Mouse (Mus musculus) liver, embryonic 14.5 days (tissue): ENCODE measurements around the gene Ap2a2.

ENCODE experiments used
- CTCF ChIP-seq: IDR thresholded peaks from 2 replicates; pipeline ENCODE4 v1.5.1; 2016; ENCODE audit warnings: antibody characterized with exemption, low read depth, control low read depth
- EP300 ChIP-seq: IDR thresholded peaks from 2 replicates; pipeline ENCODE4 v1.6.1; 2016; ENCODE audit warnings: antibody characterized with exemption, low read depth

DNA sequence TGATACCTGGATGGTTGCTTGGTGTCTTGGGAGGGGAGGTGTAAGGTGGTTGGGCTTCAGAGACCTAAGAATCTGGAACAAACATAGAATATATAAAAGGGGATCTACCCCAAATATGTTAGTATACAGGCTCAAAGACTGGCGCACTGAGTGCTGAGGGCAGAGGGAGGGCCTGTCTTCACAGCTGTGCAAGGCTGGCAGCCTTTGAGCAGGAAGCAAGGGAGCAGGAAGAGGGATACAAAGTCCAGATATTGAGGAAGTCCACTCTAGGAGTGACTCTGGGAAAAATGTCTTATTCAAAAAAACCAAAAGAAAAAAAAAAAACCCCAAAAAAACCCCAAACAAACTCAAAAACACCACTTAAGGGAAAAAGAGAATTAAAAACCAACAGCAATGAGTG is 30.1 kb downstream of the Ap2a2 start:
- TF ChIP-seq CTCF (no peak), EP300 (no peak)
